Mouse (Mus musculus): ENCODE measurements around the gene Emc10. TPM values are rescaled to one million over a fixed set of nuclear protein-coding genes. Genes with fewer than 3 reads are reported as not detected.

Gene Emc10
- polyA plus RNA-seq, 1 experiment from 2014 or later = 114 TPM

DNA sequence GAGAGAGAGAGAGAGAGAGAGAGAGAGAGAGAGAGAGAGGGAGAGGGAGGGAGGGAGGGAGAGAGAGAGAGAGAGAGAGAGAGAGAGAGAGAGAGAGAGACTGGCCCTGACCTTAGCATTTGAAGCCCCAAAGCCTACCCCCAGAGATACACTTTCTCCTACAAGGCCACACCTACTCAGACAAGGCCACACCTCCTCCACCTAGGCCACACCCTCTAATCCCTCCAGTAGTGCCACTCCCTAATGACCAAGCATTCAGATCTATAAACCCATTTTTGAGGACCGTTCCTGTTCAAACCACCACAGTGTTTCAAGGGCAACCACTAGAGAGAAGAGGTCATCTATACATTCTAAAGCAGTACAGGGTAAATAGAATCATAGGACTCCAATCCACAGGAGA lies 40.0 kb downstream of the Emc10 start:
- no peak overlapping the region for H3K9ac ChIP-seq (ENCODE audit: low read length)
- WGBS = 91% methylated on average over 1 of the region's 1 CpGs
- no peak for ATAC-seq (ENCODE audit: insufficient number of reproducible peaks, insufficient read depth, low FRiP score, low read depth)
- H3K27ac ChIP-seq (replicated peaks in 1 of 2; ENCODE audit: control insufficient read depth in 1 of 2, insufficient read depth in 1 of 2, low read depth in 2 of 2, low read length in 2 of 2) = no peak overlapping the region
- H3K27me3 ChIP-seq (ENCODE audit: control insufficient read depth, insufficient read depth, low read length) = peaks cover 11% of the 10 kb centered on the region
- peaks cover 6 to 9% of the 10 kb centered on the region in 2 experiments; a peak in 2 of 4 replicates for H3K4me1 ChIP-seq (ENCODE audit: control insufficient read depth in 2 of 2, insufficient read depth in 2 of 2, low read length in 2 of 2)
- H3K4me2 ChIP-seq (ENCODE audit: low read length) = no peak overlapping the region
- H3K4me3 ChIP-seq (ENCODE audit: control insufficient read depth in 1 of 2, insufficient read depth in 1 of 2, low read depth in 1 of 2, low read length in 2 of 2) = no peak overlapping the region
- peaks cover 10% of the 10 kb centered on the region for H3K36me3 ChIP-seq (ENCODE audit: control insufficient read depth, insufficient read depth, low read length)
- no peaks in the 10 kb centered on the region for H3K9me3 ChIP-seq (ENCODE audit: control insufficient read depth, low read length)

DNA sequence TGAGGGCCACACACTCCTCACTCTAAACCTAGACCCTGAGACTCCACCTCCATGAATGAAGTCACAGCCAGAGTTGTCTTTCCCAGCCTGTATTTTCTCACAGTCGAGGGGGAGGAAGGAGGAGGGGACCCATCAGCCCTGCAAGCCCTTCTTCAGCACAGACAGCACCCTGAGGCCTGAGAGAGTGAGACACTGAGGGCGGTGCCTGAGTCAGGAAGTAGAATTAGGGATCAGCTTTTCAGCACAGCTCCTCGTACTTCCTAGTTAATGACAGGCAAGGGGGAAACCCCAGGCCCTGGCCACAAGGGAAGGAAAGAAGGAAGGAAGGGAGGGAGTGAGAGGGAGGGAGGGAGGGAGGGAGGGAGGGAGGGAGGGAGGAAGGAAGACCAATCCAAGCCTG lies 43.1 kb downstream of the Emc10 start:
- no peak overlapping the region for H3K4me2 ChIP-seq (ENCODE audit: low read length)
- no peaks in the 10 kb centered on the region for H3K27me3 ChIP-seq (ENCODE audit: control insufficient read depth, insufficient read depth, low read length)
- peaks cover 22% of the 10 kb centered on the region; the same call in 1 of the 2 replicates for H3K36me3 ChIP-seq (ENCODE audit: control insufficient read depth, insufficient read depth, low read length)
- H3K9me3 ChIP-seq (ENCODE audit: control insufficient read depth, low read length) = no peaks in the 10 kb centered on the region
- peak overlapping the region in 1 of 2 experiments; percentile 44; a peak in 1 of 4 replicates for H3K27ac ChIP-seq (replicated peaks in 1 of 2; ENCODE audit: control insufficient read depth in 1 of 2, insufficient read depth in 1 of 2, low read depth in 2 of 2, low read length in 2 of 2)
- ATAC-seq (ENCODE audit: insufficient number of reproducible peaks, insufficient read depth, low FRiP score, low read depth) = peak; percentile 28; the same call in 1 of the 2 replicates
- 11% methylated on average over 3 of the region's 3 CpGs for WGBS
- peak overlapping the region; percentile 38 for H3K9ac ChIP-seq (ENCODE audit: low read length)
- H3K4me3 ChIP-seq (ENCODE audit: control insufficient read depth in 1 of 2, insufficient read depth in 1 of 2, low read depth in 1 of 2, low read length in 2 of 2) = no peak overlapping the region
- peaks cover 6 to 9% of the 10 kb centered on the region in 2 experiments; a peak in 2 of 4 replicates for H3K4me1 ChIP-seq (ENCODE audit: control insufficient read depth in 2 of 2, insufficient read depth in 2 of 2, low read length in 2 of 2)

DNA sequence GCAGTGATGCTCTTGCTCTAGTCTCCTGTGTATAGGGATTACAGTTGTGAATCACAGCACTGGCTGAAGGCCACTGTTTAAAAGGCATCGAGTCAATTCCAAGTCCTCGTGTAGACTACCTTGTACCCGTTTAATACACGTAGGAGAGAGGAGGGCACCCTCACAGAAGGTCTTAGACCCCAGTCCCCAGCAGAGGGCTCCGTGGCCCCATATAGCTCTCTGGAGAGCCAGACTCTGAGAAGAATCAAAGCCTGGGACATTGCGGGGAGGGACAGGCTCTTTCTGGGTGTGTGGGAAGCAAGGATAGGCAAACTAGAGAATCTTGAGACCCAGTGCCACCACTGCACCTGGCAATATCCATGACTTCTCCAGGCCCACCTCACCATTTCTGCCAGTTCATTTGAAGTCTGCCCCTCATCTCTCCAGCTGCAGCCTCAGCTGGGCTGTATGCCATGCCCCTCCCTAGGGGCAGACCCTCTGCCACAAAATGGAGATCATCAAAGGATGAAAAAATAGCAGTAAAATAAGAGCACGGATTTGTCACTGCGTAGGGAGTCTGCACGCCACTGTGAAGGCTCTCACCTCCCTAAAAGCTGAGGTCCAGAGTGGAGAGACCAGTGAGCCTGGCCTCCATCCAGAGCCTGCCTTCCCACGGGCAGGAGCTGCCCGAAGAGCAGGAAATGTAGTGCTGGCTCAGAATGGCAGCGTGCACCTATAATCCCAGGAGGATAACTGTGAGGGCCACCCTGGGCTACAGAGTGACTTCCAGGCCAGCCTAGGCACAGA lies 50.1 kb downstream of the Emc10 start:
- no peak; the same call in 1 of the 2 replicates for ATAC-seq (ENCODE audit: insufficient number of reproducible peaks, insufficient read depth, low FRiP score, low read depth)
- H3K4me2 ChIP-seq (ENCODE audit: low read length) = no peak overlapping the region
- H3K27me3 ChIP-seq (ENCODE audit: control insufficient read depth, insufficient read depth, low read length) = peaks cover 22% of the 10 kb centered on the region
- no peaks in the 10 kb centered on the region for H3K9me3 ChIP-seq (ENCODE audit: control insufficient read depth, low read length)
- H3K4me1 ChIP-seq (ENCODE audit: control insufficient read depth in 2 of 2, insufficient read depth in 2 of 2, low read length in 2 of 2) = peaks cover 20 to 37% of the 10 kb centered on the region in 2 experiments
- no peak overlapping the region for H3K27ac ChIP-seq (replicated peaks in 1 of 2; ENCODE audit: control insufficient read depth in 1 of 2, insufficient read depth in 1 of 2, low read depth in 2 of 2, low read length in 2 of 2)
- 0 out of 2 replicates have a peak overlapping the region, but pooled peaks have one; percentile 34 for H3K9ac ChIP-seq (ENCODE audit: low read length)
- WGBS = 37% methylated on average over 12 of the region's 12 CpGs
- H3K4me3 ChIP-seq (ENCODE audit: control insufficient read depth in 1 of 2, insufficient read depth in 1 of 2, low read depth in 1 of 2, low read length in 2 of 2) = no peak overlapping the region
- H3K36me3 ChIP-seq (ENCODE audit: control insufficient read depth, insufficient read depth, low read length) = peaks cover 30% of the 10 kb centered on the region

GRCm38 (mm10) chr7:44445528-44445923 lies 50.8 kb downstream of the Emc10 start:
- no peak overlapping the region; the same call in 1 of the 2 replicates for H3K9ac ChIP-seq (ENCODE audit: low read length)
- no peaks in the 10 kb centered on the region for H3K9me3 ChIP-seq (ENCODE audit: control insufficient read depth, low read length)

GRCm38 (mm10) chr7:44444886-44445527 lies 51.3 kb downstream of the Emc10 start:
- Histone ChIP-seq H3K27me3 (ENCODE audit: control insufficient read depth, insufficient read depth, low read length) (peaks cover 34% of the 10 kb centered on the region), H3K9me3 (ENCODE audit: control insufficient read depth, low read length) (no peaks in the 10 kb centered on the region), H3K4me3 (ENCODE audit: control insufficient read depth in 1 of 2, insufficient read depth in 1 of 2, low read depth in 1 of 2, low read length in 2 of 2) (no peak overlapping the region), H3K27ac (replicated peaks in 1 of 2; ENCODE audit: control insufficient read depth in 1 of 2, insufficient read depth in 1 of 2, low read depth in 2 of 2, low read length in 2 of 2) (no peak overlapping the region), H3K9ac (ENCODE audit: low read length) (peak overlapping the region; percentile 34; the same call in 1 of the 2 replicates), H3K36me3 (ENCODE audit: control insufficient read depth, insufficient read depth, low read length) (peaks cover 29% of the 10 kb centered on the region), H3K4me1 (ENCODE audit: control insufficient read depth in 2 of 2, insufficient read depth in 2 of 2, low read length in 2 of 2) (peaks cover 20 to 37% of the 10 kb centered on the region in 2 experiments), H3K4me2 (ENCODE audit: low read length) (peak overlapping the region; percentile 81)
- ATAC-seq (ENCODE audit: insufficient number of reproducible peaks, insufficient read depth, low FRiP score, low read depth) = no peak
- WGBS = 21% methylated on average over 29 of the region's 29 CpGs

More at GRCm38 (mm10) chr7:44445528-44445923, 50.8 kb downstream of the Emc10 start:
- no peak for ATAC-seq (ENCODE audit: insufficient number of reproducible peaks, insufficient read depth, low FRiP score, low read depth)
- Histone ChIP-seq H3K36me3 (ENCODE audit: control insufficient read depth, insufficient read depth, low read length) (peaks cover 29% of the 10 kb centered on the region), H3K4me2 (ENCODE audit: low read length) (0 out of 2 replicates have a peak overlapping the region, but pooled peaks have one; percentile 25), H3K27ac (replicated peaks in 1 of 2; ENCODE audit: control insufficient read depth in 1 of 2, insufficient read depth in 1 of 2, low read depth in 2 of 2, low read length in 2 of 2) (no peak overlapping the region), H3K27me3 (ENCODE audit: control insufficient read depth, insufficient read depth, low read length) (peaks cover 29% of the 10 kb centered on the region), H3K4me3 (ENCODE audit: control insufficient read depth in 1 of 2, insufficient read depth in 1 of 2, low read depth in 1 of 2, low read length in 2 of 2) (no peak overlapping the region), H3K4me1 (ENCODE audit: control insufficient read depth in 2 of 2, insufficient read depth in 2 of 2, low read length in 2 of 2) (peaks cover 20 to 37% of the 10 kb centered on the region in 2 experiments)
- WGBS = 27% methylated on average over 7 of the region's 7 CpGs

- WGBS = 12% methylated on average over 20 of the region's 20 CpGs
- Histone ChIP-seq H3K4me3 (ENCODE audit: control insufficient read depth in 1 of 2, insufficient read depth in 1 of 2, low read depth in 1 of 2, low read length in 2 of 2) (peak overlapping the region; percentile 57), H3K36me3 (ENCODE audit: control insufficient read depth, insufficient read depth, low read length) (peaks cover 14% of the 10 kb centered on the region), H3K4me2 (ENCODE audit: low read length) (peak overlapping the region; percentile 81), H3K27ac (replicated peaks in 1 of 2; ENCODE audit: control insufficient read depth in 1 of 2, insufficient read depth in 1 of 2, low read depth in 2 of 2, low read length in 2 of 2) (peak overlapping the region; percentile 38 to 81), H3K9ac (ENCODE audit: low read length) (peak overlapping the region; percentile 87), H3K9me3 (ENCODE audit: control insufficient read depth, low read length) (no peaks in the 10 kb centered on the region), H3K27me3 (ENCODE audit: control insufficient read depth, insufficient read depth, low read length) (peaks cover 43% of the 10 kb centered on the region), H3K4me1 (ENCODE audit: control insufficient read depth in 2 of 2, insufficient read depth in 2 of 2, low read length in 2 of 2) (peaks cover 20 to 37% of the 10 kb centered on the region in 2 experiments)
- ATAC-seq (ENCODE audit: insufficient number of reproducible peaks, insufficient read depth, low FRiP score, low read depth) = peak; percentile 9; the same call in 1 of the 2 replicates
Measured at GRCm38 (mm10) chr7:44443268-44444173, 52.8 kb downstream of the Emc10 start.

DNA sequence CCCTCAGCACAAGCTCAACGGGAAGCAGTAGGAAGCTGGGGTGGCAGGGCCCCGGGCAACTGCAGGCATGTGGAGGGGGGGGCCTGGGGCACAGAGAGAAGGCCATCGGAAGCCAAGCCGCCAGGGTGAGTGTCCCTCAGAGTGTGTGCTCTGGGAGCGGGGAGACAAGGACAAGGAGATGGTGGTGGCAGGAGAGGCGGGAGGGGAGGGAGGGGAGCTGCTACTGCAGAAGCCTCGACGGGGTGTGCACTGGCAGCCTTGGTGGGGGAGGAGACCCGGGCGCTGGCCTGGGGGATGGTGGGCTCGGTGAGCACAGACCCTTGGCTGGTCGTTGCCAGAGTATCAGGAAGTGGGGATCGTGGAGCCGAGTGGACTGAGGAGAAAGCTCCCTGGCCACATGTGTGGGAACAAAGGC lies 53.9 kb downstream of the Emc10 start:
- peaks cover 4% of the 10 kb centered on the region; the same call in 1 of the 2 replicates for H3K36me3 ChIP-seq (ENCODE audit: control insufficient read depth, insufficient read depth, low read length)
- peak overlapping the region; percentile 57 for H3K4me3 ChIP-seq (ENCODE audit: control insufficient read depth in 1 of 2, insufficient read depth in 1 of 2, low read depth in 1 of 2, low read length in 2 of 2)
- peak; percentile 29; the same call in 1 of the 2 replicates for ATAC-seq (ENCODE audit: insufficient number of reproducible peaks, insufficient read depth, low FRiP score, low read depth)
- peaks cover 20 to 37% of the 10 kb centered on the region in 2 experiments for H3K4me1 ChIP-seq (ENCODE audit: control insufficient read depth in 2 of 2, insufficient read depth in 2 of 2, low read length in 2 of 2)
- no peaks in the 10 kb centered on the region for H3K9me3 ChIP-seq (ENCODE audit: control insufficient read depth, low read length)
- H3K27ac ChIP-seq (replicated peaks in 1 of 2; ENCODE audit: control insufficient read depth in 1 of 2, insufficient read depth in 1 of 2, low read depth in 2 of 2, low read length in 2 of 2) = peak overlapping the region; percentile 38 to 81; a peak in 3 of 4 replicates
- peaks cover 43% of the 10 kb centered on the region for H3K27me3 ChIP-seq (ENCODE audit: control insufficient read depth, insufficient read depth, low read length)
- H3K9ac ChIP-seq (ENCODE audit: low read length) = peak overlapping the region; percentile 87
- WGBS = 1% methylated on average over 14 of the region's 14 CpGs
- peak overlapping the region; percentile 81 for H3K4me2 ChIP-seq (ENCODE audit: low read length)
